Mouse (Mus musculus): Measurements from ENCODE around the gene Klhdc9. TPM values are rescaled to one million over a fixed set of nuclear protein-coding genes. Genes with fewer than 3 reads are reported as not detected.

Klhdc9 gene
- polyA plus RNA-seq, 1 experiment = 8.8 TPM

DNA sequence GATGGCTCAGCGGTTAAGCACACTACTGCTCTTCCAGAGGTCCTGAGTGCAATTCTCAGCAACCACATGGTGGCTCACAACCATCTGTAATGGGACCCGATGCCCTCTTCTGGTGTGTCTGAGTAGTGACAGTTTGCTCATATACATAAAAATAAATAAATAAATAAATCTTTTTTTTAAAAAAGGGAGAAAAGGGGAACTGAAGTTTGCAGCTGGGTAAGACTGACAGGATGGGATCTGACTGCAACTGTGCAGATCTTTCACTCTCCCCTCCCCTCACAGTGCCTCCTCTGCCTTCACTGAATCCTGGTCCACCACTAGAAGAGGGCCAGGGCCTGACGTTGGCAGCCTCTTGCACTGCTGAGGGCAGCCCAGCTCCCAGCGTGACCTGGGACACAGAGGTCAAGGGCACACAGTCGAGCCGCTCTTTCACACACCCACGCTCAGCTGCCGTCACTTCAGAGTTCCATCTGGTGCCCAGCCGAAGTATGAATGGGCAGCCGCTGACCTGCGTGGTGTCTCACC is 21.6 kb upstream of the Klhdc9 start:
- Histone ChIP-seq H3K27ac (ENCODE audit: insufficient read depth, low read length) (no peak overlapping the region), H3K4me3 (ENCODE audit: insufficient read depth, low read length) (no peak overlapping the region), H3K4me1 (ENCODE audit: control insufficient read depth, insufficient read depth, low read length) (no peaks in the 10 kb centered on the region)
- no peak for TF ChIP-seq CTCF (IDR thresholded peaks at IDR 0.05; ENCODE audit: extremely low read depth, insufficient read depth, low read length)
- TF ChIP-seq POLR2A (IDR thresholded peaks at IDR 0.05; ENCODE audit: extremely low read depth, insufficient read depth, low read length) = no peak

DNA sequence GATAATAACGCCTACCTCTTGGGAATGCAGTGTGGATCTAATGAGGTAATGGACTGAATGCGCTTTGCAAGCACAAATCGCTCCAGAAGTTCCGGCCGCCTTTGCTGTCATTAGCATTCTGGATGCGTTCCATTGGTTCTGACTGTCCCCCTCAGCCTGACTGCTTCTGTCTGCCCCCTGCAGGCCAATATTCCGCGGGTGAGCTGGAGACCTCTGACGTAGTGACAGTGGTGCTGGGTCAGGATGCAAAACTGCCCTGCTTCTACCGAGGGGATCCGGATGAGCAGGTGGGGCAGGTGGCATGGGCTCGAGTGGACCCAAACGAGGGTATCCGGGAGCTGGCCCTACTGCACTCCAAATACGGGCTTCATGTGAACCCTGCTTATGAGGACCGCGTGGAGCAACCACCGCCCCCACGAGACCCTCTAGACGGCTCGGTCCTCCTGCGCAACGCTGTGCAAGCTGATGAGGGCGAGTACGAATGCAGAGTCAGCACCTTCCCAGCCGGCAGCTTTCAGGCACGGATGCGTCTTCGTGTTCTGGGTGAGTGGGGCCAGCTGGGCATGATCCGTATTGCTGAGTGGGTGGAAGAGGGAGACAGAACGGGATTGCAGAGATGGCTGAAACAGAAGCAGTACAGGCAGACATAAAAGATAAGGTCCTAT is 19.5 kb upstream of the Klhdc9 start:
- H3K27ac ChIP-seq (ENCODE audit: insufficient read depth, low read length) = no peak overlapping the region

DNA sequence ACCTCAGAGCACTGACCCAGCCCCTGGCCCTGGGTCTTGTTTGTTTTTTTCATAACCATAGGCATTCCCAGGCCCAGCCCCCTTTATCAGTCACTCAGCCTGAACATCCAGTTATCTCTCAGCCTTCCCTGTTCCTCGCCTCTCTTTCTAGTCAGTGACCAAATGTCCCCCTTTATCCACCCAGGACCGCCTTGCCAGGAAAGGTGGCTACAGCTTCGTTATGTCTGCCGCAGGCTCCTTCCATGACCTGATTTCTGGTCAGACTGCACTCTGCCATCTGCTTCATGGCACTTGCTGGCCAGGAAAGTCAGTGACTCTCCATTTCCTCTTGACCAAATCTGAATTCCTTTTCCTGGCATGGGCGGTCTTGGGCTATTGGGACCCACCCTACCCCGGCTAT is 17.7 kb upstream of the Klhdc9 start:
- H3K27ac ChIP-seq (ENCODE audit: insufficient read depth, low read length) = no peak overlapping the region
- TF ChIP-seq POLR2A (IDR thresholded peaks at IDR 0.05; ENCODE audit: extremely low read depth, insufficient read depth, low read length) (no peak), CTCF (IDR thresholded peaks at IDR 0.05; ENCODE audit: extremely low read depth, insufficient read depth, low read length) (no peak)
- no peaks in the 10 kb centered on the region for H3K4me1 ChIP-seq (ENCODE audit: control insufficient read depth, insufficient read depth, low read length)
- no peak overlapping the region for H3K4me3 ChIP-seq (ENCODE audit: insufficient read depth, low read length)

More for the DNA sequence above, 19.5 kb upstream of the Klhdc9 start:
- Histone ChIP-seq H3K4me3 (ENCODE audit: insufficient read depth, low read length) (peak overlapping the region; percentile 23), H3K4me1 (ENCODE audit: control insufficient read depth, insufficient read depth, low read length) (no peaks in the 10 kb centered on the region)
- TF ChIP-seq POLR2A (IDR thresholded peaks at IDR 0.05; ENCODE audit: extremely low read depth, insufficient read depth, low read length) = no peak
- TF ChIP-seq CTCF (IDR thresholded peaks at IDR 0.05; ENCODE audit: extremely low read depth, insufficient read depth, low read length) = peak; percentile 65

DNA sequence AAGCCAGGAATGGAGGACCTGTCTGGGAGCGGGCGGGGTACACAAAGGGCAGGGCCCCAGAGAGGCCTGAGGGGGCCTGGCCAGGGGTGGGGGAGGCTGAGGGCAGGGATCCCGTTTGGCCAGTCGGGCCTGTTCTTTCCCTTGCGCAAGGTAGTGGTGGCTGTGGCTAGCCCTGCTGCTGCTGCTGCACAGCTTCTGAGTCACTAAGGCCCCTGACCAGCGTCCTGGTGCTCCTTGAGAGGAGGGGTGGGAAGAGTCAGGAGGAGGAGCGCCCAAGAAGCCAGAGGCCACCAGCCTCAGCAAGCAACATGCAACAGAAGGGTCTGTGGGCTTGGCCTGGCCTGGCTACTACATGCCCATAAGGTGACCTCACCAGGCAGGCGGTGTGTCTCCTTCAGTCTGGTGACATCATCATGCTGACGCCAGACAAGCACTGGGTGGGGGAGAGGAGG is 15.1 kb upstream of the Klhdc9 start:
- Histone ChIP-seq H3K27ac (ENCODE audit: insufficient read depth, low read length) (no peak overlapping the region), H3K4me1 (ENCODE audit: control insufficient read depth, insufficient read depth, low read length) (no peaks in the 10 kb centered on the region), H3K4me3 (ENCODE audit: insufficient read depth, low read length) (no peak overlapping the region)
- TF ChIP-seq POLR2A (IDR thresholded peaks at IDR 0.05; ENCODE audit: extremely low read depth, insufficient read depth, low read length) = no peak
- TF ChIP-seq CTCF (IDR thresholded peaks at IDR 0.05; ENCODE audit: extremely low read depth, insufficient read depth, low read length) = no peak

DNA sequence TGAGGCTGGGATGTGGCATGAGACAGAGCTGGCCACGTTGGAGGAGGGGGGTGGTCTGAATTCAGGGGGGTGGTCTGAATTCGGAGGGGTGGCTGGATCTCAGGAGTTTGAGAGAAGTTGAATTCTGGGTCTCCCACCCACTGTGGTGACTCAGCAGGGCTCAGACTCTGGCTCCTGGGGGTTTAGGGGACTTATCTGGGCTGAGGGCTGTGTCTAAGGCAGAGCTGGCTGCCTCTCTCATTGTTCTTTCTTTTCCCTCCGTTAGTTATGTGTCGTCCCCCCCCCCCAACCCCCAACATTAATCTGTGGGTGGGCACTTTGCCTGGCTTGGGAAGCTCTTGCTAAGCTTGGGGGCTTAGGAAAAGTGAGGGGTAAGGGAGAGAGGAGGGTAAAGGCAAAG is 13.3 kb upstream of the Klhdc9 start:
- Histone ChIP-seq H3K27ac (ENCODE audit: insufficient read depth, low read length) (no peak overlapping the region), H3K4me3 (ENCODE audit: insufficient read depth, low read length) (no peak overlapping the region), H3K4me1 (ENCODE audit: control insufficient read depth, insufficient read depth, low read length) (no peaks in the 10 kb centered on the region)
- TF ChIP-seq POLR2A (IDR thresholded peaks at IDR 0.05; ENCODE audit: extremely low read depth, insufficient read depth, low read length) = no peak
- TF ChIP-seq CTCF (IDR thresholded peaks at IDR 0.05; ENCODE audit: extremely low read depth, insufficient read depth, low read length) = no peak

DNA sequence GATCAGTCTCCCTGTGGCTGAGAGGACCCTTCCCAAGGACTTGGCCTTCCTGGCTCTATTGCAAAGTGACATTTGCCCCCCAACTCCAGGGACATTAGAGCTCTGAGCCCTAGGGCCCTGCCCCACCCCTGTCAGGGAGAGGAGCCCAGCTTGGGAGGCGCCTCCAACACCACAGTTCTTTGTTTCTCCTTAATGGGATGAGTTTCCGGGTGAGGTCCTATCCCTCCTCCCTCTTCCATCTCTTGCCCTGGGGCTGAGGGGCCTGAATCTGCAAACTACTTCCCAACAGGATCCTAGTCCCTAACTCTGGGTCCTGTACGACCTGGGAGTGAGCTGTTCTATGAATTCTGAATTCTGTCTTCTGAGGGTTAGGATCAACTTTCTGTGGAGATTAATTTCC is 12.3 kb upstream of the Klhdc9 start:
- no peak overlapping the region for H3K4me3 ChIP-seq (ENCODE audit: insufficient read depth, low read length)

DNA sequence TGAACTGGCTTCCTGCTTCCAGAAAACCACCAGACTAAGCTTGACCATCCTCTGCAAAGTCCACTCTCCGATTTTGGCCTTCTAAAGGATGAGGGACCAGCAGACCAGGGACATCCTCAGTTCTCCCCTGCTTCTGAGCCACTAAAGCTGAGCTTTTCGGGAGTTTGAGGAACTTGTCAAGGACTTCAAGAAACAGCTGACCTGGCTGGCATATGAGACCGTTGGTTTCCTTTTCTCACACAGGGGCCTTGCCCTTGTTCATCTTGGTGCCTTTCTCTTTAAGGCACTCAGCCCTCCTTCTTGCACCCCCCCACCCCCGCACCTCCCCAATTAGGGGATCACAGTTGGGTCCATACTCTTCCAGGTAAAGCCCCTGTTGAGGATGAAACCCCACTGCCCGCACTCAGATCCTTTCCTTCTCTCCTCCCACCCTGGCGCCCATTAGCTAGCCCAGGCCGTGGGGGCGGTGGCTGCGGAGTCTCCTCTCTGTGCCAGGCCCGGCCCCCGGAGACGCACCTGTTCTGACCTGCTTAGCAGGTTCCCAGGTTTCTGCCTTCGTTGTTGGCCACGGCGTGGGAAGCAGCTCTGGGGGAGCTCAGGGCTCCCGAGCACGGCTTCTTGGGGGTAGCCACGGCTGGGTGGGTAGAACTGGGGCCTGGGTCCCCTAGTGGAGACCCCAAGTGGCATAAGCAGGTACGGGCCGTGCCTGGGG is 9.4 kb upstream of the Klhdc9 start, which contains the start of gene Nectin4:
TSS of gene Nectin4 (plus strand) at position 255 of the 712 bp plus-strand sequence.
- TF ChIP-seq CTCF (IDR thresholded peaks at IDR 0.05; ENCODE audit: extremely low read depth, insufficient read depth, low read length) (no peak), POLR2A (IDR thresholded peaks at IDR 0.05; ENCODE audit: extremely low read depth, insufficient read depth, low read length) (no peak)

More for the DNA sequence above, 12.3 kb upstream of the Klhdc9 start:
- no peak overlapping the region for H3K27ac ChIP-seq (ENCODE audit: insufficient read depth, low read length)
- no peaks in the 10 kb centered on the region for H3K4me1 ChIP-seq (ENCODE audit: control insufficient read depth, insufficient read depth, low read length)
- TF ChIP-seq CTCF (IDR thresholded peaks at IDR 0.05; ENCODE audit: extremely low read depth, insufficient read depth, low read length) (no peak), POLR2A (IDR thresholded peaks at IDR 0.05; ENCODE audit: extremely low read depth, insufficient read depth, low read length) (no peak)

DNA sequence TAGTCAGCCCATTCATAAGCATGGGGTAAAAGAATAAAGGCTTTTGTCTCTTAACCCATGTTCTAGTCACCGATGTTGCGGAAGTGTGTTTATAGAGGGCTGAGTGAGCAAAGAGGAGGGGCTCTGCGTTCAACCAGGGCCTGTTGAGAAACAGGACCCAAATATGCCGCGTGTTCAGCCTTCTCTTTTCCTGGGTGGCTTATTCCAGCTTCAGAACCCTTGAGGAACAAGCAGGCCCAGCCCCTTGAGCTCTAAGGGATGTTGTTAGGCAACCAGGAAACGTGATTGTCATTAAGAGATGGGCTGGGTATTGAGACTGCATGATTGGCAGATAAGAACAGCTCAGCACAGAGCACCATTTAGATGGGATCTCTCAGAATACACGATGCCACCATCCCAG is 5.3 kb upstream of the Klhdc9 start:
- Histone ChIP-seq H3K4me3 (ENCODE audit: insufficient read depth, low read length) (no peak overlapping the region), H3K4me1 (ENCODE audit: control insufficient read depth, insufficient read depth, low read length) (0 out of 2 replicates have a peak, but pooled peaks cover 1% of the 10 kb centered on the region), H3K27ac (ENCODE audit: insufficient read depth, low read length) (no peak overlapping the region)
- TF ChIP-seq POLR2A (IDR thresholded peaks at IDR 0.05; ENCODE audit: extremely low read depth, insufficient read depth, low read length) = no peak
- TF ChIP-seq CTCF (IDR thresholded peaks at IDR 0.05; ENCODE audit: extremely low read depth, insufficient read depth, low read length) = no peak

More for the DNA sequence above, 9.4 kb upstream of the Klhdc9 start, which contains the start of gene Nectin4:
- Histone ChIP-seq H3K4me1 (ENCODE audit: control insufficient read depth, insufficient read depth, low read length) (no peaks in the 10 kb centered on the region), H3K27ac (ENCODE audit: insufficient read depth, low read length) (no peak within 1 kb of the TSS), H3K4me3 (ENCODE audit: insufficient read depth, low read length) (no peak within 1 kb of the TSS)

DNA sequence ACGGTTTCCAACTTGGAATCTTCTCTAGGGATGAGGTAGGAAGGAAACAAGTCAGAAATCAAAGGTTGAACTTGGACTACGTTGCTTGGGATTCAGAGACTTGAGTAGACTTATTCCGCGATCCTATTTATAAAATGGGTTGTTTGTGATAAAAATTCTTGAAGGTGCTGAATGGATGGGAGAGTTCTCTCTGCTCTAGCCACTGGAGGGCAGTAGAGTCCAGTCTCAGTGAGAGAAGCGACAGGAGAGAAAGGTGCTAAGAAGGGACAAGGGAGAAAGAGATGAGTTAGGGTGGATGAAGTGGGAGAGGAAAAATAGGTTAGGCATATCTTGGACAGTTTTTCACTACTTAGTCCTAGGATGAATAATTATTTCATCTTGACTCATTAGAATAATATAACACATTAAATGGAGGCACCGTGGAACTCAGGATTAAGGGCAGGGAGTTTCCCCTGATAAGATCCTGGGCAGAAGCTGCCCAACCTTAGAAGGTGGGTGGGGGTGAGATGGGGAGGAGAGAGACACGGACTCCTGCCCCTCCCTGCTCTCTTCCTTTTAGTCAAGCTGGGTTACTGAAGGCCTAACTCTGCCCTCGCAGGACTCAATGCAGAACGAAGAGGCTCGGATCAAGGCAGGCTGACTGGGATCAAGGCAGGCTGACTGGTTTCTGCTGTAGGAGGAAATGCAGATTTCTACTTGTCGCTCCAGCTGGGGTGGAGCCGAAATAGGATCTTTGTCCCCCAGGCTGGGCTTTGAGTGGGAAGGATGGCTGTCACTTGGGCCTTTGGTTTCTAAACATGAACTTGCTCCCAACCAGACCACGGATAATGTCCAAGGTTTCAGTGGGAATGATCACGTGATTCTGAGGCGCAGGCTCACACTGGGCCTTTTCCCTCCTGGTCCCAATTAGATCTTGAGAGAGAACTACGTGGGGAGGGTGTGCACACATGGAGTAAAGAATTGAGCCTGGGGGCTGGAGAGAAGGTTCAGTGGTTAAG is 807 bp upstream of the Klhdc9 start:
- Histone ChIP-seq H3K4me1 (ENCODE audit: control insufficient read depth, insufficient read depth, low read length) (0 out of 2 replicates have a peak, but pooled peaks cover 1% of the 10 kb centered on the region), H3K27ac (ENCODE audit: insufficient read depth, low read length) (peak overlapping the region; percentile 80), H3K4me3 (ENCODE audit: insufficient read depth, low read length) (peak overlapping the region; percentile 61)
- no peak for TF ChIP-seq POLR2A (IDR thresholded peaks at IDR 0.05; ENCODE audit: extremely low read depth, insufficient read depth, low read length)
- peak; percentile 91 for TF ChIP-seq CTCF (IDR thresholded peaks at IDR 0.05; ENCODE audit: extremely low read depth, insufficient read depth, low read length)
